Mouse (Mus musculus) lung, embryonic 16.5 days (tissue): Measurements from ENCODE around the gene Togaram1. TPM values are rescaled to one million over a fixed set of nuclear protein-coding genes. Genes with fewer than 3 reads are reported as not detected.
A peak's percentile ranks its signal among the peaks of the same experiment; 100 is the strongest.

Source experiments
- ATAC-seq: fragments of 200-750 bp; cut with Nextera tagmentation; 2 replicates; pipeline ENCODE4 v1.8.0; 2017; ENCODE audit warnings: low read depth, mild to moderate bottlenecking, moderate library complexity
- H3K27ac ChIP-seq: fragments of 300-500 bp; sonication (generic); 2 replicates; pipeline ENCODE4 v1.5.1; 2014; ENCODE audit warnings: mild to moderate bottlenecking, control low read depth, low read length
- H3K27me3 ChIP-seq: fragments of 300-500 bp; sonication (generic); 2 replicates; pipeline ENCODE4 v1.6.1; 2014; ENCODE audit warnings: low read depth, low read length, mixed read lengths; ENCODE audit not compliant: control insufficient read depth, insufficient read depth
- H3K36me3 ChIP-seq: fragments of 300-500 bp; sonication (generic); 2 replicates; pipeline ENCODE4 v1.6.1; 2014; ENCODE audit warnings: low read length; ENCODE audit not compliant: control insufficient read depth, insufficient read depth
- H3K4me1 ChIP-seq: fragments of 300-500 bp; sonication (generic); replicated peaks from 2 replicates; pipeline ENCODE4 v1.6.1; 2014; ENCODE audit warnings: low read length, mixed read lengths; ENCODE audit not compliant: control insufficient read depth, insufficient read depth
- H3K4me2 ChIP-seq: fragments of 300-500 bp; sonication (generic); 2 replicates; pipeline ENCODE4 v1.6.1; 2014; ENCODE audit warnings: low read depth, low read length, control low read depth
- H3K4me3 ChIP-seq: fragments of 300-500 bp; sonication (generic); 2 replicates; pipeline ENCODE4 v1.5.1; 2014; ENCODE audit warnings: mild to moderate bottlenecking, low read length, control low read depth
- H3K9ac ChIP-seq: fragments of 300-500 bp; sonication (generic); 2 replicates; pipeline ENCODE4 v1.6.1; 2014; ENCODE audit warnings: low read length, control low read depth
- H3K9me3 ChIP-seq: fragments of 300-500 bp; sonication (generic); 2 replicates; pipeline ENCODE4 v1.6.1; 2016; ENCODE audit warnings: low read length; ENCODE audit not compliant: control insufficient read depth
- WGBS: fragments of 180-500 bp; shearing (Covaris S2); extraction: QIAGEN DNeasy Blood & Tissue Kit; methylation state at CpG from one replicate; pipeline ENCODE4 v1.1.7; 2014; 5-methylcytosine and 5-hydroxymethylcytosine counted together
- polyA plus RNA-seq: library from polyadenylated mRNA; unstranded; fragments of >200 nt; fragmentation: Nextera tagmentation; extraction: Ambion mirVana; gene quantifications from 2 replicates; pipeline ENCODE4 v1.2.1, GENCODE M21; 2015

Togaram1 gene
- polyA plus RNA-seq, result 28.4 and 32.2 TPM in 2 replicates

DNA sequence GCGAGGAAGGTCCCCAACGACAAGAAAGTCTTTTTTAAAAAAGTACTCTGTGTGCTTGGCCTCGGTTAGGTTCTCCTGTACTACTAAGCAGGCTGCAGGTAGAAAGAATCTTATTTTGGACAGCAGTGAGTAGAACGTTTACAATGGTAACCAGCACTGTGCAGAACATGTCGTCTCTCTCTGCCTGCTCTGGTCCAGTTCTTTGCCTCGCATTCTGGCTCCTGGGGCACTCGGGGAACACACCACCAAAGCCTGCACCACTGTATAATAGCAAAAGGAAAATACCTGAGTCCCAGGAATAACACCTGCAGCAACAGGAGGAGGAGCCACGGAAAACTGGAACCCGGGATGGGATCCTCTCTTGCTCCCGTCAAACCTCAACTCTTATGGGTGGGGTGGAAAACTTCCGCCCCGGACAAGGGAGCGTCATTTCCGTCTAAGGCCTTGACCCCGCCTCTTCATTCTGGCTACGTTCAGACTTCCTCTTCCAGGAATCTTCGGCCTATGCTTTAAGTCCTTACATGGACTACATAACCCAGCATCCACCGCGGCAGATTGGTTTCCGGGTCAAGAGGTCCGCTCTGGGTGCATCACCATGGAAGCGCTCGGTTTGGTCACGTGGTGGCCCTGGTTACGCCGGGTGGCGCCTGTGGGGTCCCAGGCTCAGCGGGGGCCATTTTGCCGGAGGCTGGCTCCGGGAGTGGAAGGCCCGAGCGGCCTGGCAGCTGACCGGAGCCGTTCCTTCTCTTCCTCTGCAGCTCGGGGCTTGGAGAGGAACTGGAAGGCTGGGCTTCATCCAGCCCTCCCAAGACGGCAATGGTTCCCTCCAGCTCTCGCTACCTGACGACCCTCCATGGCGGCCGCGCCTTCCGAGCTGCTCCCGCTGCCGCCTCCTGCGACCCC, at the start of gene Togaram1, which contains the start of gene Klhl28:
Gene Togaram1, plus strand, starts transcription at position 681 of the 903 bp plus-strand sequence.
Gene Klhl28, minus strand, starts transcription at position 411 of the 903 bp plus-strand sequence.
- Histone ChIP-seq H3K27me3 (no peaks in the 10 kb centered on the region), H3K36me3 (no peaks in the 10 kb centered on the region), H3K27ac (peak within 1 kb of the TSS; percentile 87), H3K4me2 (peak within 1 kb of the TSS; percentile 93), H3K9ac (peak within 1 kb of the TSS; percentile 95), H3K4me1 (peaks cover 7% of the 10 kb centered on the region), H3K4me3 (peak within 1 kb of the TSS; percentile 98), H3K9me3 (no peaks in the 10 kb centered on the region)
- peak; percentile 99 for ATAC-seq
- whole genome bisulfite sequencing, result under 1% methylated on average over 39 of the region's 45 CpGs

- H3K9ac ChIP-seq, result no peak overlapping the region
- ATAC-seq, result no peak
- no peaks in the 10 kb centered on the region for H3K4me1 ChIP-seq
- H3K4me3 ChIP-seq, result no peak overlapping the region
- no peak overlapping the region for H3K27ac ChIP-seq
- H3K4me2 ChIP-seq, result no peak overlapping the region
- no peaks in the 10 kb centered on the region for H3K36me3 ChIP-seq
- H3K27me3 ChIP-seq, result no peaks in the 10 kb centered on the region
- H3K9me3 ChIP-seq, result no peaks in the 10 kb centered on the region
Measured at GRCm38 (mm10) chr12:64916735-64917134, 48.9 kb upstream of the Togaram1 start.

DNA sequence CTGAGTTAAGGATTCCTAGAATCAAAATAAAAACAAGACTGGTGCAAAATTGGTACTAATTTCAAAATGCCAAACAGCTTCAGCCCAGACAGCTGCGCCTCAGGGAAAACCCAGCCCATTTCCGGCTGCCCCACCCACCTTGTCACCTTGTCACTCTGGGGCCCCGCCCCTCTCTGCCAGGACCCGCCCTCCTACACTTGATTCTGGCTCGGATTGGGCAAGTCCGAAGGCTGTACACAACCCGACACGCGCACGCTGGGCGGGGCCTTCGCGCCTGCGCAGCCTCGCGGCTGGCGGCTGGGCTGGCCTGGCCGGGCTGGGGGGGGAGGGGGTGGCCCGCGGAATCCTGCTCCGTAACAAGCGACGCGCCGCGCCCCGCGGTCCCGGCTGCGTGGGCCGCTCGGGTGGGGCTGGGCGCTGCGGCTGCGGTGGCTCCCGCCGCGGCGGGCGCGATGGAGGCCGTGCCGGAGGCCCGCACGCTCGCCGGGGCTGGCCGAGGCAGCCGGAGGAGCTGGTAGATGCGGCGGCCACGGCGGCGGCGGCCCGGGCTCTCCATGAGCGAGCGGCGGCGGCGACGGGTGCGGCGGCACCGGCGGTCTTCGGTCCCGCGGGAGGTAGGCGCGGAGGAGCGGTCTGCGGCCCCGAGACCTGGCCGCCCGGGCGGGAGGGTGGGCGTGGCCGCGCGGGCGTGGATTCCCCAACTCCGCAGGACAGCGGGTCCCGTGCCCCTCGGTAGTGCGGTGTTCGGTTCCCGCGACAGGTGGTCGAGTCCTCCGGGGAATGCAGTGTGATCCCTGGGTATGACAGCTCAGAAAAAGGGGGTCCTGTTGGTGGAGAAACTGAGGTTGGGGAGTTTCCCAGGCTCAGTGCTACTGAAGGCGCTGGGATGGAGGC, 47.8 kb upstream of the Togaram1 start, which contains the start of gene Gm527:
Gene Gm527, plus strand, starts transcription at position 329 of the 894 bp plus-strand sequence.
- WGBS, result under 1% methylated on average over 71 of the region's 93 CpGs
- Histone ChIP-seq H3K4me2 (peak within 1 kb of the TSS; percentile 93), H3K9me3 (no peaks in the 10 kb centered on the region), H3K27ac (peak within 1 kb of the TSS; percentile 49; the same call in 1 of the 2 replicates), H3K27me3 (no peaks in the 10 kb centered on the region), H3K36me3 (no peaks in the 10 kb centered on the region), H3K4me3 (peak within 1 kb of the TSS; percentile 90), H3K4me1 (no peaks in the 10 kb centered on the region), H3K9ac (peak within 1 kb of the TSS; percentile 82)
- peak; percentile 100 for ATAC-seq

GRCm38 (mm10) chr12:64937493-64937892, 28.1 kb upstream of the Togaram1 start:
- WGBS, result 86% methylated on average over 2 of the region's 2 CpGs
- no peaks in the 10 kb centered on the region for H3K27me3 ChIP-seq
- H3K36me3 ChIP-seq, result no peaks in the 10 kb centered on the region
- H3K27ac ChIP-seq, result no peak overlapping the region
- H3K4me3 ChIP-seq, result no peak overlapping the region
- no peaks in the 10 kb centered on the region for H3K9me3 ChIP-seq
- no peak overlapping the region for H3K9ac ChIP-seq
- no peak for ATAC-seq
- H3K4me2 ChIP-seq, result no peak overlapping the region
- no peaks in the 10 kb centered on the region for H3K4me1 ChIP-seq

GRCm38 (mm10) chr12:64964560-64964959, 1.0 kb upstream of the Togaram1 start:
- Histone ChIP-seq H3K4me3 (peak overlapping the region; percentile 98), H3K4me1 (peaks cover 6% of the 10 kb centered on the region), H3K9me3 (no peaks in the 10 kb centered on the region), H3K27me3 (no peaks in the 10 kb centered on the region), H3K27ac (peak overlapping the region; percentile 62), H3K36me3 (no peaks in the 10 kb centered on the region), H3K4me2 (peak overlapping the region; percentile 93), H3K9ac (peak overlapping the region; percentile 68)
- 18% methylated on average over 4 of the region's 4 CpGs for WGBS
- no peak for ATAC-seq

DNA sequence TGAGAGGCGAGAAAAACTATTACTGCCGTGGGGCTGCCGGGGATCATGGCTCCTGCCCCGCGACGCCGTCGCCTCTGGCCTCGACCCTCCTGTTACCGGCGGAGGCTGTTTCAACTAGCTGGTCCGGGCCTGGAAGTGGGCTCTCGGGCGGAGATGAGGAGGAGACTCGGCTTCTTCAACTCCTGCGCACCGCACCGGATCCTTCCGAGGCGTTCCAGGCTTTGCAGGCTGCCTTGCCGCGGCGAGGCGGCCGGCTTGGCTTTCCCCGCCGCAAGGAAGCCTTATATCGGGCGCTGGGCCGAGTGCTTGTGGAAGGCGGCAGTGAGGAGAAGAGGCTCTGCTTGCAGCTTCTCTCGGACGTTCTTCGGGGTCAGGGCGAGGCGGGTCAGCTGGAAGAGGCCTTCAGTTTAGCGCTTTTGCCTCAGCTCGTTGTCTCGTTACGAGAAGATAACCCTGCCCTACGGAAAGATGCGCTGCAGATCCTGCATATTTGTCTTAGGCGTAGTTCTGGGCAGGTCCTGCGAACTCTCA, 562 bp downstream of the Togaram1 start:
- Histone ChIP-seq H3K36me3 (no peaks in the 10 kb centered on the region), H3K4me2 (peak overlapping the region; percentile 84), H3K4me3 (peak overlapping the region; percentile 98), H3K9ac (peak overlapping the region; percentile 95), H3K4me1 (peaks cover 13% of the 10 kb centered on the region), H3K27me3 (no peaks in the 10 kb centered on the region), H3K27ac (peak overlapping the region; percentile 87), H3K9me3 (no peaks in the 10 kb centered on the region)
- no peak; the same call in 1 of the 2 replicates for ATAC-seq
- WGBS, result under 1% methylated on average over 38 of the region's 44 CpGs

GRCm38 (mm10) chr12:64966652-64967435, 1.2 kb downstream of the Togaram1 start:
- H3K4me3 ChIP-seq, result peak overlapping the region; percentile 98
- 2% methylated on average over 19 of the region's 19 CpGs for WGBS

DNA sequence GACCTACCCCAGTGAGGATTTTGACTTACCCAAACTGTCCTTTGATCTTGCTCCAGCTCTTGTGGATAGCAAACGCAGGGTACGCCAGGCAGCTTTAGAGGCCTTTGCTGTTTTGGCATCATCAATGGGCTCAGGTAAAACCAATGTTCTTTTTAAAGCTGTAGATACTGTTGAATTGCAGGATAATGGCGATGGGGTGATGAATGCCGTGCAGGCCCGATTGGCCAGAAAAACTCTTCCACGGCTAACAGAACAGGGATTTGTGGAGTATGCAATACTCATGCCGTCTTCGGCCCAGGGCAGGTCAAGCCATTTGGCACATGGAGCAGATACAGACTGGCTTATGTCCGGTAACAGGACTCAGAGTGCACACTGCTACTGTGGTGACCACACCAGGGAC, 1.9 kb downstream of the Togaram1 start:
- Histone ChIP-seq H3K9me3 (no peaks in the 10 kb centered on the region), H3K4me1 (peaks cover 15% of the 10 kb centered on the region), H3K27me3 (no peaks in the 10 kb centered on the region), H3K4me2 (peak overlapping the region; percentile 84), H3K4me3 (peak overlapping the region; percentile 98), H3K27ac (no peak overlapping the region), H3K9ac (peak overlapping the region; percentile 95), H3K36me3 (no peaks in the 10 kb centered on the region)
- WGBS, result under 1% methylated on average over 9 of the region's 9 CpGs
- no peak for ATAC-seq

More at GRCm38 (mm10) chr12:64966652-64967435, 1.2 kb downstream of the Togaram1 start:
- Histone ChIP-seq H3K9ac (peak overlapping the region; percentile 95), H3K4me1 (peaks cover 13% of the 10 kb centered on the region), H3K9me3 (no peaks in the 10 kb centered on the region), H3K36me3 (no peaks in the 10 kb centered on the region), H3K27me3 (no peaks in the 10 kb centered on the region), H3K27ac (peak overlapping the region; percentile 29; the same call in 1 of the 2 replicates), H3K4me2 (peak overlapping the region; percentile 84)
- no peak for ATAC-seq
